Mouse (Mus musculus) stomach, postnatal 0 days (tissue): ENCODE results near the gene Ifitm1. TPM values are rescaled to one million over a fixed set of nuclear protein-coding genes. Genes with fewer than 3 reads are reported as not detected.
"Not testable (repeated sequence)": the region's sequence is repeated elsewhere in the genome, so short reads cannot be mapped to it uniquely, and the experiment has no call there.

ENCODE experiments used
- ATAC-seq: fragments of 200-750 bp; cut with Nextera tagmentation; 2 replicates; pipeline ENCODE4 v1.8.0; 2017; ENCODE audit not compliant: low FRiP score, low TSS enrichment
- DNase-seq: peaks from one replicate; pipeline ENCODE4 v3.0.0-alpha.2; 2016; ENCODE audit warnings: low spot score
- H3K27ac ChIP-seq: fragments of 300-500 bp; sonication (generic); replicated peaks from 2 replicates; pipeline ENCODE4 v1.5.1; 2014; ENCODE audit warnings: mild to moderate bottlenecking, control low read depth
- H3K27me3 ChIP-seq: fragments of 300-500 bp; sonication (generic); 2 replicates; pipeline ENCODE4 v1.6.1; 2014; ENCODE audit warnings: low read length; ENCODE audit not compliant: control insufficient read depth, insufficient read depth
- H3K36me3 ChIP-seq: fragments of 300-500 bp; sonication (generic); 2 replicates; pipeline ENCODE4 v1.6.1; 2014; ENCODE audit warnings: low read length, mixed read lengths; ENCODE audit not compliant: control insufficient read depth, insufficient read depth
- H3K4me1 ChIP-seq: fragments of 300-500 bp; sonication (generic); replicated peaks from 2 replicates; pipeline ENCODE4 v1.6.1; 2014; ENCODE audit warnings: antibody characterized with exemption; ENCODE audit not compliant: control insufficient read depth, insufficient read depth
- H3K4me2 ChIP-seq: fragments of 300-500 bp; sonication (generic); replicated peaks from 2 replicates; pipeline ENCODE4 v1.6.1; 2014; ENCODE audit warnings: low read depth, mild to moderate bottlenecking, control low read depth, moderate library complexity
- H3K4me3 ChIP-seq: fragments of 300-500 bp; sonication (generic); 2 replicates; pipeline ENCODE4 v1.5.1; 2014; ENCODE audit warnings: low read depth, low read length, control low read depth
- H3K9ac ChIP-seq: fragments of 300-500 bp; sonication (generic); 2 replicates; pipeline ENCODE4 v1.6.1; 2014; ENCODE audit warnings: mild to moderate bottlenecking, low read length, control low read depth, mixed read lengths
- H3K9me3 ChIP-seq: fragments of 300-500 bp; sonication (generic); 2 replicates; pipeline ENCODE4 v1.6.1; 2016; ENCODE audit warnings: low read length; ENCODE audit not compliant: control insufficient read depth
- CTCF ChIP-seq: IDR thresholded peaks from 2 replicates; pipeline ENCODE4 v1.5.1; 2016; ENCODE audit warnings: antibody characterized with exemption, low read depth, mild to moderate bottlenecking, moderate library complexity
- EP300 ChIP-seq: optimal IDR thresholded peaks from 2 replicates; pipeline ENCODE3; 2016; ENCODE audit warnings: antibody characterized with exemption
- WGBS: fragments of 180-500 bp; shearing (Covaris S2); extraction: QIAGEN DNeasy Blood & Tissue Kit; methylation state at CpG from one replicate; pipeline ENCODE4 v1.1.7; 2014; 5-methylcytosine and 5-hydroxymethylcytosine counted together
- polyA plus RNA-seq: library from polyadenylated mRNA; unstranded; fragments of >200 nt; fragmentation: Nextera tagmentation; extraction: Ambion mirVana; gene quantifications from 2 replicates; pipeline ENCODE4 v1.2.1, GENCODE M21; 2015

Gene Ifitm1
- polyA plus RNA-seq, 1 experiment from 2014 or later, result 173 TPM

DNA sequence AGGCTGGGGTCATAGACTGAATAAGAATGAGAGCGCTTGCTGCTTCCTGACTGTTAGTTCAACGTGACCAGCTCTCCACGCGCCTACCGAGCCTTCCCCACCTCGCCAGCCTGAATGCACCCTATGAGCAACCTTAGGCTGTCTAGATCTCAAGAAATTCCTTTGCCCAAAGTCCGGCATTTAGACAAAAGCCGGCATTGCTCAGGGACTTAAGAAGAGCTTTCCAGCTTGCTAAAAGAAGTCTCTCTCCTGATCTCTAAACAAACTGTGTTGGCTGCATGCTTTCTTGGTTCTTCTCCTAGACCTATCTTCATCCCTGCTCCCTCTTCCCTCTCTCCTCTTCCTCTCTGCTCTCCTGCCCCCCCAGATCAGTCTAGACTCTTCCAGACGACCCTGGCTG, 7.9 kb downstream of the Ifitm1 start:
- H3K36me3 ChIP-seq, result no peaks in the 10 kb centered on the region
- peak overlapping the region; percentile 50 for H3K27ac ChIP-seq
- DNase-seq (no peak), ATAC-seq (no peak)
- H3K4me1 ChIP-seq, result peaks cover 10% of the 10 kb centered on the region
- no peaks in the 10 kb centered on the region for H3K9me3 ChIP-seq
- H3K4me3 ChIP-seq, result no peak overlapping the region
- TF ChIP-seq EP300, result no peak
- TF ChIP-seq CTCF, result no peak
- no peak overlapping the region for H3K9ac ChIP-seq
- WGBS, result 25% methylated on average over 9 of the region's 9 CpGs
- no peak overlapping the region for H3K4me2 ChIP-seq
- H3K27me3 ChIP-seq, result no peaks in the 10 kb centered on the region

GRCm38 (mm10) chr7:140975465-140975864, 8.4 kb downstream of the Ifitm1 start:
- DNase-seq, result no peak
- no peak overlapping the region for H3K27ac ChIP-seq

GRCm38 (mm10) chr7:140976720-140977119, 9.7 kb downstream of the Ifitm1 start:
- 80% methylated on average over 9 of the region's 9 CpGs for WGBS
- H3K4me1 ChIP-seq, ATAC-seq, H3K9ac ChIP-seq, H3K4me3 ChIP-seq, H3K27ac ChIP-seq, H3K27me3 ChIP-seq, H3K36me3 ChIP-seq, H3K9me3 ChIP-seq, H3K4me2 ChIP-seq, DNase-seq: not testable (repeated sequence)

More at GRCm38 (mm10) chr7:140975465-140975864, 8.4 kb downstream of the Ifitm1 start:
- no peak overlapping the region for H3K4me3 ChIP-seq
- WGBS, result 39% methylated on average over 3 of the region's 3 CpGs
- H3K4me2 ChIP-seq, result no peak overlapping the region
- peaks cover 10% of the 10 kb centered on the region for H3K4me1 ChIP-seq
- ATAC-seq, result no peak
- no peak overlapping the region for H3K9ac ChIP-seq
- TF ChIP-seq CTCF (no peak), EP300 (no peak)
- H3K27me3 ChIP-seq, result no peaks in the 10 kb centered on the region
- H3K9me3 ChIP-seq, result no peaks in the 10 kb centered on the region
- H3K36me3 ChIP-seq, result no peaks in the 10 kb centered on the region

DNA sequence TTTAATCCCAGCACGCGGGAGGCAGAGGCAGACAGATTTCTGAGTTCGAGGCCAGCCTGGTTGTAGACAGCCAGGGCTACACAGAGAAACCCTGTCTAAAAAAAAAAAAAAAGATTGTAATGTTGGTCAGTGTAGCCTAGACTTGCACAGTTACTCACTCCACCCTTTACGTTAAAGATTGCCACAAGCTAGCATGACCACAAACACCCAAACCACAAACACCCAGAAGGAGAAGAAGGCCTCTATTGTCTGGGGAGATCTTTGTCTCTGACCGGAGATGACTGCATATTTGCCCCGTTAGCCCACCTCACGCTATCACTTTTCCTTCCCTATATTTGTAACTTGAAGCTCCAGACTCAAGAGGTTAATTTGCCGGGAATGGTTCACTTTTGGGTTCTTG, 14.7 kb downstream of the Ifitm1 start:
- Histone ChIP-seq H3K27ac (no peak overlapping the region), H3K27me3 (no peaks in the 10 kb centered on the region), H3K4me1 (no peaks in the 10 kb centered on the region), H3K4me3 (no peak overlapping the region), H3K9ac (no peak overlapping the region), H3K4me2 (no peak overlapping the region), H3K9me3 (no peaks in the 10 kb centered on the region), H3K36me3 (no peaks in the 10 kb centered on the region)
- no peak for ATAC-seq
- 86% methylated on average over 8 of the region's 8 CpGs for WGBS
- DNase-seq, result no peak
- TF ChIP-seq CTCF (no peak), EP300 (no peak)

DNA sequence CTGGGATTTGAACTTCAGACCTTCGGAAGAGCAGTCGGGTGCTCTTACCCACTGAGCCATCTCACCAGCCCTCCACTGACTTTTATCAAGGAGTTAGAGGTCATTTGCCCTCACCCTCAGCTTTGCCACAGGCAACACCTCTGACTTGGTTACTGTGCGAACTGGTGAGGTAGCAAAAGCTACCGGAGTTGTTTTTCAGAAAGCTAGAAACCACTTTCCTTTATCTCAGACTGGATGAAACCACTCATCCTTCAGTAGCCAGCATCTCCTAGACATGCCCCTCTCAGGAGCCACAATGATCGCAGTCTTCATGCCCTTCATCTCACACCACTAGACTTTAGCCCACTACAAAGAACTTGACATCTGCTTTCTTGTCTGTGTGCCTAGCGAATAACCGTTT, 15.9 kb downstream of the Ifitm1 start:
- Histone ChIP-seq H3K4me2 (no peak overlapping the region), H3K9ac (no peak overlapping the region), H3K27me3 (no peaks in the 10 kb centered on the region), H3K36me3 (no peaks in the 10 kb centered on the region), H3K27ac (no peak overlapping the region), H3K9me3 (no peaks in the 10 kb centered on the region), H3K4me1 (no peaks in the 10 kb centered on the region), H3K4me3 (no peak overlapping the region)
- no peak for TF ChIP-seq CTCF
- TF ChIP-seq EP300, result no peak
- WGBS, result 89% methylated on average over 7 of the region's 7 CpGs
- ATAC-seq, result no peak
- no peak for DNase-seq

- no peaks in the 10 kb centered on the region for H3K36me3 ChIP-seq
- H3K9ac ChIP-seq, result no peak overlapping the region
- ATAC-seq (no peak), DNase-seq (no peak)
- no peak overlapping the region for H3K27ac ChIP-seq
- TF ChIP-seq CTCF (no peak), EP300 (no peak)
- H3K4me3 ChIP-seq, result no peak overlapping the region
- 64% methylated on average over 17 of the region's 17 CpGs for WGBS
- H3K27me3 ChIP-seq, result no peaks in the 10 kb centered on the region
- no peak overlapping the region for H3K4me2 ChIP-seq
- H3K4me1 ChIP-seq, result no peaks in the 10 kb centered on the region; the same call in 1 of the 2 replicates
- H3K9me3 ChIP-seq, result no peaks in the 10 kb centered on the region
Measured at GRCm38 (mm10) chr7:140987182-140988138, 20.4 kb downstream of the Ifitm1 start.
